Mouse (Mus musculus) thymus, postnatal 10 days (tissue): ENCODE results near the gene Gnat1.
A peak's percentile ranks its signal among the peaks of the same experiment; 100 is the strongest.

Experiments
- DNase-seq, 2 experiments: peaks; one replicate each; pipeline ENCODE4 v3.0.0; 2021; ENCODE audit warnings: low spot score in 2 of 2

The Gnat1 gene

GRCm38 (mm10) chr9:107700114-107700571, 20.6 kb upstream of the Gnat1 start:
- DNase-seq: no peak

- DNase-seq: no peak
Observed at GRCm38 (mm10) chr9:107699376-107699980, 20.0 kb upstream of the Gnat1 start.

GRCm38 (mm10) chr9:107698611-107699190, 19.2 kb upstream of the Gnat1 start:
- no peak for DNase-seq

GRCm38 (mm10) chr9:107697811-107698521, 18.5 kb upstream of the Gnat1 start:
- no peak for DNase-seq

- no peak for DNase-seq
Observed at GRCm38 (mm10) chr9:107696845-107697610, 17.5 kb upstream of the Gnat1 start.

GRCm38 (mm10) chr9:107696106-107696479, 16.6 kb upstream of the Gnat1 start:
- no peak for DNase-seq

- DNase-seq: no peak
Observed at GRCm38 (mm10) chr9:107695441-107696105, 16.1 kb upstream of the Gnat1 start.

- DNase-seq: no peak
Observed at GRCm38 (mm10) chr9:107694627-107695026, 15.1 kb upstream of the Gnat1 start.

- DNase-seq: no peak
Observed at GRCm38 (mm10) chr9:107693433-107693987, 14.0 kb upstream of the Gnat1 start.

GRCm38 (mm10) chr9:107692785-107693184, 13.3 kb upstream of the Gnat1 start:
- no peak for DNase-seq

- DNase-seq: no peak
Observed at GRCm38 (mm10) chr9:107690391-107690790, 10.9 kb upstream of the Gnat1 start.

GRCm38 (mm10) chr9:107688939-107689338, 9.4 kb upstream of the Gnat1 start:
- DNase-seq: no peak

- no peak for DNase-seq
Observed at GRCm38 (mm10) chr9:107688415-107688814, 8.9 kb upstream of the Gnat1 start.

GRCm38 (mm10) chr9:107685231-107685981, 5.9 kb upstream of the Gnat1 start:
- peak; percentile 50 to 83 for DNase-seq

GRCm38 (mm10) chr9:107682405-107682804, 2.9 kb upstream of the Gnat1 start:
- DNase-seq: no peak

GRCm38 (mm10) chr9:107678861-107679260, 651 bp downstream of the Gnat1 start:
- no peak for DNase-seq

GRCm38 (mm10) chr9:107677819-107678526, 1.5 kb downstream of the Gnat1 start:
- DNase-seq: peak; percentile 59 to 82

GRCm38 (mm10) chr9:107677091-107677784, 2.3 kb downstream of the Gnat1 start:
- peak; percentile 37 to 73 for DNase-seq

- DNase-seq: no peak
Observed at GRCm38 (mm10) chr9:107676302-107676701, 3.2 kb downstream of the Gnat1 start.
